Mouse (Mus musculus) CH12.LX (cell line): Measurements from ENCODE around the gene Med1. TPM values are rescaled to one million over a fixed set of nuclear protein-coding genes. Genes with fewer than 3 reads are reported as not detected.

Source experiments
- DNase-seq: peaks from one replicate; pipeline ENCODE4 v3.0.0-alpha.2; 2013; ENCODE audit errors: extremely low read depth
- H3K27ac ChIP-seq: 2 replicates; pipeline ENCODE4 v1.5.1; 2012; ENCODE audit warnings: low read depth, mild to moderate bottlenecking, control low read depth, moderate library complexity; ENCODE audit not compliant: insufficient read depth
- H3K27me3 ChIP-seq: replicated peaks from 2 replicates; pipeline ENCODE3; 2012; ENCODE audit warnings: inconsistent platforms
- H3K36me3 ChIP-seq, 2 experiments: replicated peaks in 1 of 2; 2 replicates each; pipeline versions ENCODE3 to v1.6.1; 2012; ENCODE audit warnings: inconsistent platforms in 1 of 2, low read length in 1 of 2, mild to moderate bottlenecking in 1 of 2, mixed read lengths in 1 of 2, moderate library complexity in 1 of 2; ENCODE audit not compliant: control insufficient read depth in 1 of 2, insufficient read depth in 1 of 2
- H3K4me1 ChIP-seq, 2 experiments: 2 replicates each; pipeline ENCODE4 v1.6.1; 2012; ENCODE audit warnings: inconsistent platforms in 1 of 2, moderate library complexity in 1 of 2; ENCODE audit not compliant: insufficient read depth in 2 of 2, control insufficient read depth in 1 of 2
- H3K4me2 ChIP-seq: 2 replicates; pipeline ENCODE4 v1.6.1; 2012; ENCODE audit warnings: low read depth, mild to moderate bottlenecking, control low read depth; ENCODE audit not compliant: poor library complexity, insufficient read depth, severe bottlenecking
- H3K4me3 ChIP-seq, 3 experiments: fragments of 150-350 bp in 1 of 3; sonication (generic) in 1 of 3; replicated peaks in 1 of 3; 2 replicates each; pipeline versions ENCODE3 to v1.5.1; 2011 to 2012; ENCODE audit warnings: low read depth in 2 of 3, low read length in 2 of 3, mild to moderate bottlenecking in 2 of 3, moderate library complexity in 2 of 3, control low read depth in 1 of 3, improper control_type of control experiment in 1 of 3, inconsistent platforms in 1 of 3, mixed read lengths in 1 of 3; ENCODE audit not compliant: poor library complexity in 1 of 3
- H3K79me2 ChIP-seq: replicated peaks from 2 replicates; pipeline ENCODE4 v1.6.1; 2012; ENCODE audit warnings: mild to moderate bottlenecking, moderate library complexity; ENCODE audit not compliant: control insufficient read depth, poor library complexity, insufficient read depth, severe bottlenecking; ENCODE audit errors: extremely low read depth
- H3K9ac ChIP-seq: 2 replicates; pipeline ENCODE4 v1.6.1; 2012; ENCODE audit warnings: low read depth, mild to moderate bottlenecking, control low read depth, moderate library complexity; ENCODE audit not compliant: insufficient read depth
- H3K9me3 ChIP-seq: replicated peaks from 2 replicates; pipeline ENCODE3; 2012; ENCODE audit warnings: low read length, inconsistent platforms, mixed read lengths
- BHLHE40 ChIP-seq: IDR thresholded peaks from 2 replicates; pipeline ENCODE4 v1.6.1; 2011; ENCODE audit warnings: mild to moderate bottlenecking, low read depth, low read length, improper control_type of control experiment
- CHD1 ChIP-seq: IDR thresholded peaks from 2 replicates; pipeline ENCODE4 v1.6.1; 2012; ENCODE audit warnings: low read depth, low read length, improper control_type of control experiment, inconsistent platforms
- CHD2 ChIP-seq: IDR thresholded peaks from 2 replicates; pipeline ENCODE4 v1.6.1; 2011; ENCODE audit warnings: low read length, improper control_type of control experiment
- CTCF ChIP-seq, 2 experiments: IDR thresholded peaks in 1 of 2; conservative IDR thresholded peaks in 1 of 2; 2 replicates each; pipeline ENCODE4 v1.5.1; 2011 to 2012; ENCODE audit warnings: low read depth in 2 of 2, low read length in 2 of 2, improper control_type of control experiment in 1 of 2, inconsistent platforms in 1 of 2, mild to moderate bottlenecking in 1 of 2, moderate library complexity in 1 of 2
- E2F4 ChIP-seq: IDR thresholded peaks from 2 replicates; pipeline ENCODE4 v1.6.1; 2011; ENCODE audit warnings: low read depth, low read length, improper control_type of control experiment; ENCODE audit not compliant: insufficient replicate concordance
- ELF1 ChIP-seq: IDR thresholded peaks from 2 replicates; pipeline ENCODE4 v1.6.1; 2014; ENCODE audit warnings: low read depth, mild to moderate bottlenecking, inconsistent platforms, low read length, improper control_type of control experiment
- ETS1 ChIP-seq: conservative IDR thresholded peaks from 2 replicates; pipeline ENCODE4 v1.6.1; 2012; ENCODE audit warnings: low read depth, mild to moderate bottlenecking, inconsistent platforms, low read length, improper control_type of control experiment, moderate library complexity
- GABPA ChIP-seq: IDR thresholded peaks from 2 replicates; pipeline ENCODE4 v1.6.1; 2012; ENCODE audit warnings: low read depth, low read length, improper control_type of control experiment, inconsistent platforms; ENCODE audit not compliant: insufficient replicate concordance
- HCFC1 ChIP-seq: IDR thresholded peaks from 2 replicates; pipeline ENCODE4 v1.6.1; 2012; ENCODE audit warnings: low read depth, mild to moderate bottlenecking, inconsistent platforms, low read length, improper control_type of control experiment
- JUN ChIP-seq: IDR thresholded peaks from 2 replicates; pipeline ENCODE4 v1.6.1; 2011; ENCODE audit warnings: low read depth, mild to moderate bottlenecking, low read length, improper control_type of control experiment, moderate library complexity; ENCODE audit not compliant: insufficient read depth
- MAZ ChIP-seq: IDR thresholded peaks from 2 replicates; pipeline ENCODE4 v1.6.1; 2012; ENCODE audit warnings: low read depth, mild to moderate bottlenecking, inconsistent platforms, low read length, improper control_type of control experiment, moderate library complexity
- MXI1 ChIP-seq: IDR thresholded peaks from 2 replicates; pipeline ENCODE4 v1.6.1; 2011; ENCODE audit warnings: mild to moderate bottlenecking, low read depth, low read length, improper control_type of control experiment
- NELFE ChIP-seq: IDR thresholded peaks from 2 replicates; pipeline ENCODE4 v1.6.1; 2011; ENCODE audit warnings: low read depth, low read length, improper control_type of control experiment
- PAX5 ChIP-seq: IDR thresholded peaks from 2 replicates; pipeline ENCODE4 v1.6.1; 2012; ENCODE audit warnings: low read length, inconsistent platforms, mixed read lengths
- POLR2A ChIP-seq: IDR thresholded peaks from 2 replicates; pipeline ENCODE4 v1.6.1; 2011; ENCODE audit warnings: low read depth, mild to moderate bottlenecking, improper control_type of control experiment, low read length
- RAD21 ChIP-seq: IDR thresholded peaks from 2 replicates; pipeline ENCODE4 v1.6.1; 2011; ENCODE audit warnings: low read depth, mild to moderate bottlenecking, low read length, improper control_type of control experiment, moderate library complexity
- RCOR1 ChIP-seq: conservative IDR thresholded peaks from 2 replicates; pipeline ENCODE4 v1.6.1; 2012; ENCODE audit warnings: low read depth, mild to moderate bottlenecking, inconsistent platforms, low read length, improper control_type of control experiment
- USF1 ChIP-seq: IDR thresholded peaks from 2 replicates; pipeline ENCODE4 v1.6.1; 2014; ENCODE audit warnings: low read depth, mild to moderate bottlenecking, inconsistent platforms, low read length, improper control_type of control experiment
- ZC3H11A ChIP-seq: IDR thresholded peaks from 2 replicates; pipeline ENCODE4 v1.6.1; 2012; ENCODE audit warnings: low read depth, mild to moderate bottlenecking, inconsistent platforms, low read length, improper control_type of control experiment
- dilution Hi-C: fragments of 300-500 bp; cut with MboI; formaldehyde crosslinking; loops from 2 replicates; pipeline ENCODE4 v1.14.3; 2020; ENCODE audit warnings: low sequenced_read_pairs; ENCODE audit not compliant: extremely low pct_unique_long_range_greater_than_20kb, extremely low pct_ligation_motif_present
- in situ Hi-C: fragments of 300-500 bp; cut with MboI; formaldehyde crosslinking; loops from 3 replicates; pipeline ENCODE4 v1.14.3; 2019; ENCODE audit warnings: low sequenced_read_pairs, low pct_ligation_motif_present, low pct_unique_long_range_greater_than_20kb, mixed read lengths
- polyA plus RNA-seq: library from polyadenylated mRNA; unstranded; fragments of >175 nt; gene quantifications from 2 replicates; pipeline ENCODE4 v1.2.1, GENCODE M21; 2012; ENCODE audit warnings: low read depth; ENCODE audit not compliant: insufficient read length
- total RNA-seq, 2 experiments: library from RNA; depleted of rRNA; stranded (reverse); fragments of 300-350 nt in 1 of 2; fragments of >200 nt in 1 of 2; gene quantifications; 2 replicates each; pipeline ENCODE4 v1.2.3; 2012 to 2014

Gene Med1
- total and polyA plus RNA-seq, 3 experiments: 28.8 to 58.9 (median 52.0) TPM

DNA sequence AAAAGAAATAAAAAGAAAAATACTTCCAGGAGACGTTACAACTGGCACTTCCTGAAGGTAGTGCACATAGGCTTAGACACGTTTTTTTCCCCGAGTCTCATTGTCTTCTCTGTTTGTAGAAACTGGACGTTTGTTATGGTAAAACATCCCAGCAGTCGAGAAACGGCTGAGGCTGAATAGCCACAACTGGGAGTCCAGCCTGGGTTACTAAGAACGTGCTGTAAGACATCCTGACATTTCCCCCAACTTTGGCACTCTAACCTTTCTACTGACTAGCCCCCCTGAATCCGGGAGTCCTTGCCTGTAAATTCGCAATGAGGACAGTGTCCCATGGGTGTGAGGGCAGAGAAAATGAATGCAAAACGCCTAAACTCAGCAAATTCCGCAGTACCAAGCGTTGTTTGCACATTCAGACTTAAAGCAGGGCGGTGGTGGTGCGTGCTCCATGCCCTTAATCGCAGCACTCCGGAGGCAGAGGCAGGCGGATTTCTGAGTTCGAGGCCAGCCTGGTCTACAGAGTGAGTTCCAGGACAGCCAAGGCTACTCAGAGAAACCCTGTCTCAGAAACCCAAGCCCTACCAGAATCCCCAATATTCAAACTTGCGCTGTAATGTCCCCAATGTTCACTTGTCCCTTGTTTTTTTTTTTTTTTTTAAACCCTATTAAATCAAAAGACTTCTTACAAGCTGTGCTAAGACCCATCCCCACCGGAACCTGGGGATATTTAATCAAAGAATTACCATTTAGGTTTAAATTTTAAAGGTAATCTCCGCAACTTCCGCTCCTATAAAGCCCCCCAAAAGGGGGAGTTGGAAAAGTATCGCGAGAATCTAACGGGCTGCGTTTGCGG, 8.9 kb upstream of the Med1 start (continued):
- TF ChIP-seq GABPA (no peak), ETS1 (no peak; the same call in 1 of the 2 replicates), CHD1 (peak; percentile 92; the same call in 1 of the 2 replicates), NELFE (peak; percentile 60; the same call in 1 of the 2 replicates), ELF1 (peak; percentile 85), POLR2A (no peak; the same call in none of the 2 replicates), JUN (no peak), CTCF (conservative IDR thresholded peaks at IDR 0.05 in 1 of 2, IDR thresholded peaks at IDR 0.05 in 1 of 2; ENCODE audit: low read depth in 2 of 2, low read length in 2 of 2) (no peak)
- TF ChIP-seq, all 38 proteins: peak for 15

DNA sequence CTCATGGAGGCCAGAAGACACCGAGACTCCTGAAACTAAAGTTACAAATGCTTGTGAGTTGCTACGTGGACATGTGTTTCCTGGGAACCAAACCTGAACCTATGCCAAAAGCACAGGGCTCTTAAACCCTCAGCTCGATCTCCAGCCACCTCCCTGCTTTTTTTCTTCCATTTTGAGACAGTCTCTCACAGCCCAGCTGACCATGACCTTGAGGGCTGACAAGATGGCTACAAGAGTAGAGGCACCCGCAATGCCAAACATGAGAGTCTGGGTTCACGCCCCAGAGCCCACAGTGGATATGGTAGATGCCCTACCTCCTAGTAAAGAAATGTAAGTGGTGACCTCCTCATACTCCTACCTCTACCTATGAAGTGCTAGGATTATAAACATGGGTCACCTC, 2.3 kb downstream of the Med1 start:
- peaks cover 62% of the 10 kb centered on the region for H3K79me2 ChIP-seq
- in situ Hi-C loops: loop anchor here (5.0 kb wide), 1 partner anchor 44 kb away; no protein-coding TSS in a partner anchor
- no peak overlapping the region for H3K27ac ChIP-seq
- peaks cover 34 to 52% of the 10 kb centered on the region in 2 experiments for H3K36me3 ChIP-seq
- DNase-seq: no peak
- H3K4me2 ChIP-seq: no peak overlapping the region
- no peak overlapping the region for H3K4me3 ChIP-seq
- H3K27me3 ChIP-seq: no peaks in the 10 kb centered on the region
- dilution Hi-C loops: no loop called here
- H3K9ac ChIP-seq: no peak overlapping the region
- no peak for TF ChIP-seq RAD21
- TF ChIP-seq E2F4: no peak
- TF ChIP-seq HCFC1: no peak
- TF ChIP-seq PAX5: no peak
- TF ChIP-seq CHD2: no peak
- no peak for TF ChIP-seq MXI1
- no peak for TF ChIP-seq JUN
- TF ChIP-seq RCOR1: no peak
- TF ChIP-seq USF1: no peak
- TF ChIP-seq ZC3H11A: no peak
- TF ChIP-seq BHLHE40: no peak
- no peak for TF ChIP-seq MAZ
- H3K9me3 ChIP-seq: no peaks in the 10 kb centered on the region
- peaks cover 0 to 19% of the 10 kb centered on the region in 2 experiments; a peak in 2 of 4 replicates for H3K4me1 ChIP-seq
